Mouse (Mus musculus) kidney, embryonic 15.5 days (tissue): ENCODE measurements around the gene Fhod1. TPM values are rescaled to one million over a fixed set of nuclear protein-coding genes. Genes with fewer than 3 reads are reported as not detected.

ENCODE experiments used
- ATAC-seq: fragments of 200-750 bp; cut with Nextera tagmentation; replicated peaks from 2 replicates; pipeline ENCODE4 v1.8.0; 2017; ENCODE audit warnings: moderate TSS enrichment; ENCODE audit not compliant: low FRiP score
- H3K27ac ChIP-seq: fragments of 300-500 bp; sonication (generic); 2 replicates; pipeline ENCODE4 v1.5.1; 2015; ENCODE audit warnings: mild to moderate bottlenecking, inconsistent platforms
- H3K27me3 ChIP-seq: fragments of 300-500 bp; sonication (generic); 2 replicates; pipeline ENCODE4 v1.6.1; 2015; ENCODE audit warnings: inconsistent platforms
- H3K36me3 ChIP-seq: fragments of 300-500 bp; sonication (generic); 2 replicates; pipeline ENCODE4 v1.6.1; 2015; ENCODE audit warnings: inconsistent platforms
- H3K4me1 ChIP-seq: fragments of 300-500 bp; sonication (generic); 2 replicates; pipeline ENCODE4 v1.6.1; 2015; ENCODE audit warnings: inconsistent platforms
- H3K4me2 ChIP-seq: fragments of 300-500 bp; sonication (generic); 2 replicates; pipeline ENCODE4 v1.6.1; 2015; ENCODE audit warnings: moderate library complexity, mild to moderate bottlenecking, inconsistent platforms
- H3K4me3 ChIP-seq: fragments of 300-500 bp; sonication (generic); replicated peaks from 2 replicates; pipeline ENCODE4 v1.5.1; 2015; ENCODE audit warnings: mild to moderate bottlenecking, inconsistent platforms
- H3K9ac ChIP-seq: fragments of 300-500 bp; sonication (generic); 2 replicates; pipeline ENCODE4 v1.6.1; 2015; ENCODE audit warnings: mild to moderate bottlenecking, inconsistent platforms
- H3K9me3 ChIP-seq: fragments of 300-500 bp; sonication (generic); replicated peaks from 2 replicates; pipeline ENCODE4 v1.6.1; 2016; ENCODE audit warnings: inconsistent platforms
- WGBS: fragments of 180-500 bp; shearing (Covaris S2); methylation state at CpG from one replicate; pipeline ENCODE4 v1.1.7; 2015; ENCODE audit warnings: mixed read lengths; 5-methylcytosine and 5-hydroxymethylcytosine counted together
- polyA plus RNA-seq: library from polyadenylated mRNA; unstranded; fragments of >200 nt; fragmentation: Nextera tagmentation; extraction: Ambion mirVana; gene quantifications from 2 replicates; pipeline ENCODE4 v1.2.1, GENCODE M21; 2015

The Fhod1 gene
- polyA plus RNA-seq, 1 experiment from 2014 or later, result 3.5 TPM

GRCm38 (mm10) chr8:105361751-105362702 is 14.3 kb upstream of the Fhod1 start:
- no peak overlapping the region for H3K9ac ChIP-seq
- H3K9me3 ChIP-seq, result no peaks in the 10 kb centered on the region
- no peak for ATAC-seq
- H3K27ac ChIP-seq, result peak overlapping the region; percentile 69
- H3K4me3 ChIP-seq, result no peak overlapping the region
- no peak overlapping the region for H3K4me2 ChIP-seq
- 54% methylated on average over 12 of the region's 12 CpGs for WGBS
- H3K27me3 ChIP-seq, result no peaks in the 10 kb centered on the region
- H3K36me3 ChIP-seq, result peaks cover 5% of the 10 kb centered on the region; the same call in 1 of the 2 replicates
- peaks cover 26% of the 10 kb centered on the region for H3K4me1 ChIP-seq

- Histone ChIP-seq H3K9me3 (no peaks in the 10 kb centered on the region), H3K4me1 (peaks cover 41% of the 10 kb centered on the region), H3K27me3 (no peaks in the 10 kb centered on the region), H3K4me2 (no peak overlapping the region), H3K9ac (0 out of 2 replicates have a peak overlapping the region, but pooled peaks have one; percentile 2), H3K36me3 (0 out of 2 replicates have a peak, but pooled peaks cover 3% of the 10 kb centered on the region), H3K27ac (no peak overlapping the region), H3K4me3 (no peak overlapping the region)
- no peak; the same call in 1 of the 2 replicates for ATAC-seq
- 41% methylated on average over 4 of the region's 4 CpGs for WGBS
These were observed 11.9 kb upstream of the Fhod1 start for GRCm38 (mm10) chr8:105359646-105360045.

GRCm38 (mm10) chr8:105359208-105359607 is 11.5 kb upstream of the Fhod1 start:
- Histone ChIP-seq H3K9ac (0 out of 2 replicates have a peak overlapping the region, but pooled peaks have one; percentile 2), H3K27me3 (no peaks in the 10 kb centered on the region), H3K36me3 (0 out of 2 replicates have a peak, but pooled peaks cover 3% of the 10 kb centered on the region), H3K4me2 (peak overlapping the region; percentile 22; the same call in 1 of the 2 replicates), H3K27ac (no peak overlapping the region), H3K9me3 (no peaks in the 10 kb centered on the region), H3K4me1 (peaks cover 41% of the 10 kb centered on the region), H3K4me3 (no peak overlapping the region)
- peak; percentile 49; the same call in 1 of the 2 replicates for ATAC-seq
- 51% methylated on average over 15 of the region's 15 CpGs for WGBS

GRCm38 (mm10) chr8:105356681-105357080 is 8.9 kb upstream of the Fhod1 start:
- Histone ChIP-seq H3K4me2 (no peak overlapping the region), H3K27me3 (no peaks in the 10 kb centered on the region), H3K9ac (no peak overlapping the region), H3K4me3 (no peak overlapping the region), H3K4me1 (peaks cover 32% of the 10 kb centered on the region), H3K9me3 (no peaks in the 10 kb centered on the region), H3K36me3 (0 out of 2 replicates have a peak, but pooled peaks cover 3% of the 10 kb centered on the region), H3K27ac (no peak overlapping the region)
- WGBS, result 81% methylated on average over 14 of the region's 14 CpGs
- no peak for ATAC-seq

GRCm38 (mm10) chr8:105355179-105356024 is 7.6 kb upstream of the Fhod1 start:
- no peak overlapping the region for H3K4me3 ChIP-seq
- WGBS, result 56% methylated on average over 26 of the region's 26 CpGs
- H3K4me2 ChIP-seq, result no peak overlapping the region
- ATAC-seq, result no peak
- H3K27me3 ChIP-seq, result peaks cover 9% of the 10 kb centered on the region; the same call in 1 of the 2 replicates
- H3K27ac ChIP-seq, result 0 out of 2 replicates have a peak overlapping the region, but pooled peaks have one; percentile 3
- H3K9ac ChIP-seq, result no peak overlapping the region
- H3K36me3 ChIP-seq, result 0 out of 2 replicates have a peak, but pooled peaks cover 3% of the 10 kb centered on the region
- peaks cover 32% of the 10 kb centered on the region for H3K4me1 ChIP-seq
- no peaks in the 10 kb centered on the region for H3K9me3 ChIP-seq

GRCm38 (mm10) chr8:105354549-105354948 is 6.8 kb upstream of the Fhod1 start:
- Histone ChIP-seq H3K4me2 (no peak overlapping the region), H3K36me3 (0 out of 2 replicates have a peak, but pooled peaks cover 3% of the 10 kb centered on the region), H3K9me3 (no peaks in the 10 kb centered on the region), H3K27me3 (peaks cover 16% of the 10 kb centered on the region), H3K27ac (0 out of 2 replicates have a peak overlapping the region, but pooled peaks have one; percentile 3), H3K9ac (no peak overlapping the region), H3K4me3 (no peak overlapping the region), H3K4me1 (peaks cover 35% of the 10 kb centered on the region)
- ATAC-seq, result no peak
- WGBS, result 87% methylated on average over 4 of the region's 4 CpGs

GRCm38 (mm10) chr8:105353583-105354135 is 5.9 kb upstream of the Fhod1 start:
- Histone ChIP-seq H3K36me3 (0 out of 2 replicates have a peak, but pooled peaks cover 3% of the 10 kb centered on the region), H3K27me3 (peaks cover 24% of the 10 kb centered on the region), H3K4me2 (no peak overlapping the region), H3K4me1 (peaks cover 37% of the 10 kb centered on the region), H3K9me3 (no peaks in the 10 kb centered on the region), H3K4me3 (no peak overlapping the region), H3K9ac (no peak overlapping the region), H3K27ac (no peak overlapping the region)
- 81% methylated on average over 8 of the region's 8 CpGs for WGBS
- ATAC-seq, result no peak

- H3K4me2 ChIP-seq, result peak overlapping the region; percentile 96
- 46% methylated on average over 7 of the region's 7 CpGs for WGBS
- no peaks in the 10 kb centered on the region for H3K36me3 ChIP-seq
- H3K4me3 ChIP-seq, result peak overlapping the region; percentile 84
- H3K9me3 ChIP-seq, result no peaks in the 10 kb centered on the region
- H3K4me1 ChIP-seq, result peaks cover 52% of the 10 kb centered on the region
- ATAC-seq, result no peak
- H3K27me3 ChIP-seq, result peaks cover 24% of the 10 kb centered on the region
- H3K27ac ChIP-seq, result no peak overlapping the region
- no peak overlapping the region for H3K9ac ChIP-seq
These were observed 2.4 kb upstream of the Fhod1 start for GRCm38 (mm10) chr8:105350186-105350585.

- H3K4me1 ChIP-seq, result peaks cover 57% of the 10 kb centered on the region
- no peak for ATAC-seq
- peak overlapping the region; percentile 95 for H3K27ac ChIP-seq
- WGBS, result under 1% methylated on average over 41 of the region's 48 CpGs
- H3K9me3 ChIP-seq, result no peaks in the 10 kb centered on the region
- peaks cover 24% of the 10 kb centered on the region for H3K27me3 ChIP-seq
- H3K4me2 ChIP-seq, result peak overlapping the region; percentile 96
- peak overlapping the region; percentile 84 for H3K4me3 ChIP-seq
- H3K9ac ChIP-seq, result peak overlapping the region; percentile 56
- H3K36me3 ChIP-seq, result no peaks in the 10 kb centered on the region
These were observed 1.5 kb upstream of the Fhod1 start for GRCm38 (mm10) chr8:105349096-105349771.

GRCm38 (mm10) chr8:105348450-105349095 is 820 bp upstream of the Fhod1 start, which contains the start of gene Slc9a5:
Slc9a5 (plus strand) TSS chr8:105348843.
- peak within 1 kb of the TSS; percentile 95 for H3K27ac ChIP-seq
- peak within 1 kb of the TSS; percentile 96 for H3K4me2 ChIP-seq
- H3K9me3 ChIP-seq, result no peaks in the 10 kb centered on the region
- peaks cover 24% of the 10 kb centered on the region for H3K27me3 ChIP-seq
- H3K9ac ChIP-seq, result peak within 1 kb of the TSS; percentile 69
- under 1% methylated on average over 34 of the region's 34 CpGs for WGBS
- H3K4me1 ChIP-seq, result peaks cover 63% of the 10 kb centered on the region
- no peak for ATAC-seq
- H3K36me3 ChIP-seq, result no peaks in the 10 kb centered on the region
- peak within 1 kb of the TSS; percentile 84 for H3K4me3 ChIP-seq
